Mouse (Mus musculus) hindbrain, embryonic 15.5 days (tissue): ENCODE data around the gene Hap1. TPM values are rescaled to one million over a fixed set of nuclear protein-coding genes. Genes with fewer than 3 reads are reported as not detected.

Source experiments
- ATAC-seq: fragments of 200-750 bp; cut with Nextera tagmentation; 2 replicates; pipeline ENCODE4 v1.8.0; 2017; ENCODE audit warnings: low read depth, moderate number of reproducible peaks, moderate TSS enrichment; ENCODE audit not compliant: low FRiP score
- H3K27ac ChIP-seq: fragments of 300-500 bp; sonication (generic); replicated peaks from 2 replicates; pipeline ENCODE4 v1.5.1; 2015; ENCODE audit warnings: mild to moderate bottlenecking, inconsistent platforms
- H3K27me3 ChIP-seq: fragments of 300-500 bp; sonication (generic); 2 replicates; pipeline ENCODE4 v1.6.1; 2015; ENCODE audit warnings: control low read depth, inconsistent platforms
- H3K36me3 ChIP-seq: fragments of 300-500 bp; sonication (generic); 2 replicates; pipeline ENCODE4 v1.6.1; 2015; ENCODE audit warnings: control low read depth, inconsistent platforms
- H3K4me1 ChIP-seq: fragments of 300-500 bp; sonication (generic); replicated peaks from 2 replicates; pipeline ENCODE4 v1.6.1; 2015; ENCODE audit warnings: control low read depth, inconsistent platforms
- H3K4me2 ChIP-seq: fragments of 300-500 bp; sonication (generic); 2 replicates; pipeline ENCODE4 v1.6.1; 2015; ENCODE audit warnings: moderate library complexity, mild to moderate bottlenecking, inconsistent platforms
- H3K4me3 ChIP-seq: fragments of 300-500 bp; sonication (generic); 2 replicates; pipeline ENCODE4 v1.5.1; 2015; ENCODE audit warnings: mild to moderate bottlenecking, inconsistent platforms
- H3K9ac ChIP-seq: fragments of 300-500 bp; sonication (generic); 2 replicates; pipeline ENCODE4 v1.6.1; 2015; ENCODE audit warnings: inconsistent platforms
- H3K9me3 ChIP-seq: fragments of 300-500 bp; sonication (generic); 2 replicates; pipeline ENCODE4 v1.6.1; 2016; ENCODE audit warnings: control low read depth, inconsistent platforms
- WGBS: fragments of 180-500 bp; shearing (Covaris S2); methylation state at CpG from one replicate; pipeline ENCODE4 v1.1.7; 2015; 5-methylcytosine and 5-hydroxymethylcytosine counted together
- polyA plus RNA-seq: library from polyadenylated mRNA; unstranded; fragments of >200 nt; fragmentation: Nextera tagmentation; extraction: Ambion mirVana; gene quantifications from 2 replicates; pipeline ENCODE4 v1.2.1, GENCODE M21; 2015

Gene Hap1
- polyA plus RNA-seq, 1 experiment from 2014 or later: 256 TPM

- H3K4me3 ChIP-seq: peak overlapping the region; percentile 63
- H3K36me3 ChIP-seq: no peaks in the 10 kb centered on the region
- peak overlapping the region; percentile 72 for H3K9ac ChIP-seq
- peaks cover 47% of the 10 kb centered on the region for H3K4me1 ChIP-seq
- H3K9me3 ChIP-seq: no peaks in the 10 kb centered on the region
- H3K27ac ChIP-seq: peak overlapping the region; percentile 77
- H3K4me2 ChIP-seq: peak overlapping the region; percentile 77
- peak; percentile 13 for ATAC-seq
- WGBS: 3% methylated on average over 37 of the region's 42 CpGs
- H3K27me3 ChIP-seq: no peaks in the 10 kb centered on the region
These were observed 41.1 kb upstream of the Hap1 start for GRCm38 (mm10) chr11:100396886-100397599.

DNA sequence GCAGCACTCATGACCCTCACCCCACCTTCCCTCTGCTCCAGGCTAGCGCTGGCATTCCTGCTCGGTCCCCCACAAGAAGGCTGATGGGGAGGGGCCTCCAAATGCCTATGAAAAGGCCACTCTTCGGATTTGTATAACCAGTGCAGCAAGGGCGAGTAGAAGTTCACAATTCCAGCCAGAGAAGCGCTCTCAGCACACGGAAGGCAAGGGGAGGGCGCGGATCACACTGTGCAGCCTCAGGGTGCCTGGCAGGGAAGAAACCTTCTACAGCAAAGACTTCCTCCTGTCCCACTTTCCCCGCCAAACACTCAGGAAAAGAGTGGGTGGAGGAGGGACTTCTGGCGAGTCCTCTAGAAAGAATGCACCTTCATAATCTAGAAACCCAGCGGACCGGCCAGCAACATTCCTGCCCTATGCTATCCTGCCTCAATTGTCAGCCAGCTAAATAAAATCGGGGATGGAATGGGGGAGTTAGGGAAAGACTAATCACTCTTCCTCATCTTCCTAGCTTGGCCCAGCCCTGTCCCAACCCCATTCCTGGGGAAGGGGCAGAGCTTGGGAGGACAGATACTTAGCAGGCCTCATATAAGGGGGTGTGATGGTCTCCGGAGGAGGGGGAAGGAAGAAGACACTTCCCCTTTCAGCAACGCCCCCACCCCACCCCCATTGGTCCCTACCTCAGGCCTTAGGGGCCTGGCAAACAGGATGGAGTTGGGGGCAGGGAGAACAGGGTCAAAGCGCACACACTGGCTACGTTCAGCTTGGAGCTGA, 40.1 kb upstream of the Hap1 start:
- Histone ChIP-seq H3K27ac (peak overlapping the region; percentile 77), H3K27me3 (no peaks in the 10 kb centered on the region), H3K9ac (peak overlapping the region; percentile 72), H3K36me3 (no peaks in the 10 kb centered on the region), H3K4me1 (peaks cover 47% of the 10 kb centered on the region), H3K4me3 (peak overlapping the region; percentile 63), H3K4me2 (peak overlapping the region; percentile 77), H3K9me3 (no peaks in the 10 kb centered on the region)
- 31% methylated on average over 17 of the region's 17 CpGs for WGBS
- ATAC-seq: no peak

DNA sequence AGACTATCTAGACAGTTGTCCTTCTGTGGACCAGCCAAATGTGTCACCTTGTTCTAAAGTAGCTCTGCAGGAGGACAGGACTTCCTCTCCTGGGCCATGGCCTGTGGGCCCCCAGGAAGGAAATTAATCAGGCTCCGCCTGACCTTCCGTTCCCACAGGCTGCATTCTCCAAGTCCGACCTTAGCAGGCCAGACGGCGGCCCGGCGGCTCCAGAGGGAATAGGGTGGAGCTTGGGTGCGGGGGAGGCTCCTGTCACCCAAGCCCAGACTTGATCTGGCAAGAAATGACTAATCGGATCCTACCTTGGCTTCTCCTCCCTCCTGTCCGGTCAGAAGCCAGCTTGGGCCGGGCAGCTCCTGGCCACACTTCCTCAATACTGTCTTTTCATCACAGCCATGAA, 39.3 kb upstream of the Hap1 start:
- peaks cover 54% of the 10 kb centered on the region for H3K4me1 ChIP-seq
- 43% methylated on average over 11 of the region's 11 CpGs for WGBS
- 0 out of 2 replicates have a peak overlapping the region, but pooled peaks have one; percentile 72 for H3K9ac ChIP-seq

GRCm38 (mm10) chr11:100394353-100395074, 38.6 kb upstream of the Hap1 start:
- 67% methylated on average over 5 of the region's 5 CpGs for WGBS
- Histone ChIP-seq H3K36me3 (no peaks in the 10 kb centered on the region), H3K4me3 (no peak overlapping the region), H3K9ac (no peak overlapping the region), H3K27ac (no peak overlapping the region), H3K4me2 (peak overlapping the region; percentile 77; the same call in 1 of the 2 replicates), H3K4me1 (peaks cover 59% of the 10 kb centered on the region), H3K27me3 (no peaks in the 10 kb centered on the region), H3K9me3 (no peaks in the 10 kb centered on the region)
- ATAC-seq: no peak

More for the DNA sequence above, 39.3 kb upstream of the Hap1 start:
- H3K27ac ChIP-seq: no peak overlapping the region
- no peaks in the 10 kb centered on the region for H3K27me3 ChIP-seq
- no peak for ATAC-seq
- no peaks in the 10 kb centered on the region for H3K9me3 ChIP-seq
- peak overlapping the region; percentile 63 for H3K4me3 ChIP-seq
- peak overlapping the region; percentile 77 for H3K4me2 ChIP-seq
- H3K36me3 ChIP-seq: no peaks in the 10 kb centered on the region

GRCm38 (mm10) chr11:100393733-100394132, 37.8 kb upstream of the Hap1 start:
- Histone ChIP-seq H3K4me3 (no peak overlapping the region), H3K36me3 (no peaks in the 10 kb centered on the region), H3K27ac (no peak overlapping the region), H3K9ac (no peak overlapping the region), H3K4me2 (no peak overlapping the region), H3K27me3 (no peaks in the 10 kb centered on the region), H3K9me3 (no peaks in the 10 kb centered on the region), H3K4me1 (peaks cover 59% of the 10 kb centered on the region)
- whole genome bisulfite sequencing: 82% methylated on average over 7 of the region's 7 CpGs
- no peak for ATAC-seq

- no peaks in the 10 kb centered on the region for H3K9me3 ChIP-seq
These were observed 37.0 kb upstream of the Hap1 start for GRCm38 (mm10) chr11:100392958-100393357.

GRCm38 (mm10) chr11:100391884-100392345, 36.0 kb upstream of the Hap1 start:
- Histone ChIP-seq H3K4me3 (no peak overlapping the region), H3K27ac (no peak overlapping the region)

More at GRCm38 (mm10) chr11:100392958-100393357, 37.0 kb upstream of the Hap1 start:
- no peak overlapping the region for H3K9ac ChIP-seq
- H3K27me3 ChIP-seq: no peaks in the 10 kb centered on the region
- WGBS: 82% methylated on average over 5 of the region's 5 CpGs
- no peak overlapping the region for H3K4me2 ChIP-seq
- peaks cover 61% of the 10 kb centered on the region for H3K4me1 ChIP-seq
- no peak overlapping the region for H3K4me3 ChIP-seq
- no peaks in the 10 kb centered on the region for H3K36me3 ChIP-seq
- H3K27ac ChIP-seq: no peak overlapping the region
- no peak for ATAC-seq

GRCm38 (mm10) chr11:100391081-100391883, 35.4 kb upstream of the Hap1 start:
- no peak overlapping the region for H3K4me3 ChIP-seq
- no peaks in the 10 kb centered on the region for H3K27me3 ChIP-seq
- peaks cover 53% of the 10 kb centered on the region for H3K4me1 ChIP-seq
- no peak overlapping the region for H3K4me2 ChIP-seq
- no peak overlapping the region for H3K9ac ChIP-seq
- no peak overlapping the region; the same call in 1 of the 2 replicates for H3K27ac ChIP-seq
- peak; percentile 43; the same call in 1 of the 2 replicates for ATAC-seq
- H3K9me3 ChIP-seq: no peaks in the 10 kb centered on the region
- 59% methylated on average over 9 of the region's 9 CpGs for whole genome bisulfite sequencing
- H3K36me3 ChIP-seq: no peaks in the 10 kb centered on the region

More at GRCm38 (mm10) chr11:100391884-100392345, 36.0 kb upstream of the Hap1 start:
- peaks cover 60% of the 10 kb centered on the region for H3K4me1 ChIP-seq
- 86% methylated on average over 7 of the region's 7 CpGs for WGBS
- H3K27me3 ChIP-seq: no peaks in the 10 kb centered on the region
- no peaks in the 10 kb centered on the region for H3K36me3 ChIP-seq
- no peak for ATAC-seq
- H3K4me2 ChIP-seq: no peak overlapping the region
- H3K9ac ChIP-seq: no peak overlapping the region
- H3K9me3 ChIP-seq: no peaks in the 10 kb centered on the region

DNA sequence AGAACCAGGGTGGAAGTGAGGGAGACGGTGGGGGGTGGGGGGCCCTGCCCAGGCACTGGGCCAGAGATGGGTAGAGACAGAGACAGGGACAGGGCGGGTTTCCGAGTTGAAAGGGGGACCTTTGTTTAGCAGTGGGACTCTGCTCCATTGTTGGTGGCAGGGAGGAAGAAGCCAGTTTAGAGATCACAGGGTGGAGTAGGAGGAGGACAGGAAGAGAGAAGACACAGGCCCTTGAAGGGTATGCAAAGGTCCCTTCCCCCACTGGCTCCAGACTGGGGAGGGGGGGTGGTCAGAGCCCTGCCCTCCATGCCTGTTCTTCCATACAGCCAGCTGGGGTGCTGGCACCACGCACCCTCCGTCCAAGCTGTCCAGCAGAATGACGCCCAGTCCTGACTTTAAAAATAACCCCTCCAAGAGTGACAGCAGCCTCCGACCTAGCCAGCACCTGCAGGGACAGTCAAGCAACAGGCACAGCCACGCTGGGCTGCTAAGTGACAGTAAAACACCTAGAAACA, 34.1 kb upstream of the Hap1 start:
- H3K9ac ChIP-seq: no peak overlapping the region
- H3K27me3 ChIP-seq: no peaks in the 10 kb centered on the region
- 0 out of 2 replicates have a peak overlapping the region, but pooled peaks have one; percentile 19 for H3K27ac ChIP-seq
- ATAC-seq: no peak
- peaks cover 9% of the 10 kb centered on the region; the same call in 1 of the 2 replicates for H3K36me3 ChIP-seq
- no peak overlapping the region for H3K4me2 ChIP-seq
- no peak overlapping the region for H3K4me3 ChIP-seq
- WGBS: 34% methylated on average over 8 of the region's 8 CpGs
- peaks cover 40% of the 10 kb centered on the region for H3K4me1 ChIP-seq
- no peaks in the 10 kb centered on the region for H3K9me3 ChIP-seq

DNA sequence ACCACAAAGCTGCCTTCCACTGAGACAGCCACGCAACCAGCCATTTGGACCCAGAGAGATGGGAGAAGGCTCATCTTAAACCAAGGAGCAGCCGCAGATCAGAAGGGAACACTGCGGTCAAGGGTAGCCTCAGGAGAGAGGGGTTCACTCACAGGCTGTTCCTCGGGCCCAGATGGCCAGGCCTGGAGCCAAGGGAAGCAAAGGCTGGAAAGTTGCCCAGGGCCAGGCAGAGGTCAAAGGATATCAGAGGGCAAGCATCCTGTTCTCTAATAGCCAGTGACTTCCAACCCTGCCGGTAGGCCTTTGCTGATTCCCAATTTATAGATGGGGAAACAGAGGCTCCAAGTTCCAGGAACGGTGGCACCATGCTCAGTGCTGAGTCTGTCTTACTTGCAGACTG, 32.7 kb upstream of the Hap1 start:
- no peak overlapping the region for H3K4me2 ChIP-seq
- H3K9ac ChIP-seq: no peak overlapping the region
- H3K27me3 ChIP-seq: no peaks in the 10 kb centered on the region
- H3K36me3 ChIP-seq: peaks cover 19% of the 10 kb centered on the region; the same call in 1 of the 2 replicates
- H3K4me1 ChIP-seq: peaks cover 32% of the 10 kb centered on the region
- H3K27ac ChIP-seq: no peak overlapping the region; the same call in 1 of the 2 replicates
- WGBS: 87% methylated on average over 6 of the region's 6 CpGs
- ATAC-seq: no peak
- H3K9me3 ChIP-seq: no peaks in the 10 kb centered on the region
- no peak overlapping the region for H3K4me3 ChIP-seq
